Mouse (Mus musculus): ENCODE results near the gene Mcrs1. TPM values are rescaled to one million over a fixed set of nuclear protein-coding genes. Genes with fewer than 3 reads are reported as not detected.

The Mcrs1 gene
- polyA plus RNA-seq (2015; fragmentation: Nextera tagmentation; extraction: Ambion mirVana) = 96.9 and 102 TPM in 2 replicates

DNA sequence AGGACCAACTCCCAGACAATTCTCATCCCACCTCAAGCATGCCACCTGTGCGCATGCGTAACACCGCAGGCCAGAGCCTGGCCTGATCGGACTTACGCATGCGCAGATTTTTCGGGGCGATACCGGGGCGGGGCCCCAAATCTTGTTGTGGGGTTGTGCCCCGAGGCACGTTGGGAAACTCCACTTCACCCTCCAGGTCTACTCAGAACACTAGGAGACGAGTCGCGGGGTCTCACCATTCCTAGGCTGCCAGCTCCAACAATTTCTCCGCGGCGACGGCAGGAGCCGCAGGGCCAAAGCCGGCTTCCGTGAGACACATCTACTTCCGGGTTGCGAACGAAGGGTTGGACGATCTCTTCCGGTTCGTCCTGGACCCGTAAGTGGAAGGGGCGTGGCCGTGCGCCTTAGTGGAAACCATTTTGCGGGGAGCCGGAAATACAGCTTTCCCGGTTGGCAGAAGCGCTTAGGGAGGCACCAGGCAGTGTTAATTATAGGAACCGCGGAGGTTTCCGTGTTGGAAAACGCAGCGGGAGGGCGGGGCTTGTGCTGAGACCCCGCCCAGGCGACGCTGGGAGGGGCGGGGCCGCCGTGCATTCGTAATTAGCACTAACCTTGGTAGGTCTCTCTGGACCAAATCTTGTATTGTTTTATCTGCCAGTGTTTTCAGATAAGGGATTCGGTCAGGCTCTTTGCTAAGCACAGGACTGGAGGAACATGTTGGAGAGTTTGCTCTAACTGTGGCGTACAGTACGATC, at the start of gene Mcrs1:
TSS of gene Mcrs1 (minus strand) at position 336 of the 755 bp plus-strand sequence.
- Histone ChIP-seq H3K4me3 (ENCODE audit: low read depth, low read length) (peak within 1 kb of the TSS; percentile 60), H3K27me3 (replicated peaks; ENCODE audit: insufficient read depth, low read length) (no peaks in the 10 kb centered on the region), H3K4me1 (ENCODE audit: insufficient read depth, low read depth, low read length) (no peaks in the 10 kb centered on the region), H3K9me3 (ENCODE audit: low read length) (no peaks in the 10 kb centered on the region), H3K36me3 (ENCODE audit: insufficient read depth, low read length) (peaks cover 11% of the 10 kb centered on the region; the same call in 1 of the 2 replicates), H3K9ac (replicated peaks; ENCODE audit: low read depth) (peak within 1 kb of the TSS; percentile 76), H3K4me2 (replicated peaks; ENCODE audit: low read depth, low read length) (peak within 1 kb of the TSS; percentile 72), H3K27ac (ENCODE audit: low read length) (peak within 1 kb of the TSS; percentile 94)
- TF ChIP-seq EP300 (IDR thresholded peaks at IDR 0.05) (peak; percentile 70), CTCF (IDR thresholded peaks at IDR 0.05) (peak; percentile 12; the same call in 1 of the 2 replicates)
- under 1% methylated on average over 52 of the region's 52 CpGs for WGBS
- ATAC-seq (peak; percentile 96), DNase-seq (ENCODE audit: low spot score) (peak; percentile 100)

DNA sequence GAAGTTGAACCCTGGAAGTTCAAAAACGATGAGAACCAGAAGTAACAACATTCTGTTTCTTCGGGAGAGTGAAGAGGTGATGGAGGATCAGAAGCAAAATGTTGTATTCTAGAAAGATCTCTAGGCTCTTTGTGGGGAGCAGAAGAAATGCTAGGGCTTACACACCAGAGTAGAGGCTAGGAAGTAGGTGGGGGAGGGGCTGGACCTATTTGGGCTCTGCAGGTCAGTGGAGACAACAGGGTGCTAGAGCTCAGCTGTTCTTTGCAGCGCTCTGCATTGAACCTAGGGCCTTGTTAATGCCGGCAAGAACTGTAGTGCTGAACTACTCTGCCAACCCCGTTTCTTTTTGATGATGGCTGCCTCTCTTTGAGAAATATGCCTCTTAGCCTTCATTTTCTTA, 44.5 kb upstream of the Mcrs1 start:
- WGBS = 44% methylated on average over 5 of the region's 5 CpGs

DNA sequence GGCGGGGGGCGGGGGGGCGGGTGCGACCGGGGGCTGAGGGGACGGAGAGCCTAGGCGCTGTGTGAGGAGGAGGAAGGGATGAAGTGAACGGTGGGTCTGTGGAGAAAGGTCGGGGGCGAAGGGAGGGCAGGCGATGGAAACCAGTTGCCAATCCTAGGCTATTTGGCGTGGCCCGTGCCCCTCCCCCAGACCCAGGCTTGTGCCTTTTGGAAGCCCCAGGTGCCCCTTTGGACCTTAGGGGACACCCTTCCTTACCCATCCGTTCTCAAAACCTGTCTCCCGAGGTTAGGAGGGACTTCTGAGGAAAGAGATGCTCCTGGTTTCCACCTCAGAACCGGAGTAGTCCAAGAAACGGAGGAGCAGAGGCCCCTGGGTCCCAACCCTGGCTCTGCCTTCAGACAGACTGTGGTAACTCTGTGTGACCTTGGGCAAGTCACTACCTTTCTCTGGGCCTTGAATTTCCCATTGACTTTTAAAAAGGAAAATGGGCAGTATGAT, 43.8 kb upstream of the Mcrs1 start, which contains the start of gene Fam186b:
TSS of gene Fam186b (minus strand) at position 405 of the 498 bp plus-strand sequence.
- no peaks in the 10 kb centered on the region for H3K27me3 ChIP-seq (replicated peaks; ENCODE audit: insufficient read depth, low read length)
- WGBS = 4% methylated on average over 8 of the region's 17 CpGs
- H3K9ac ChIP-seq (replicated peaks; ENCODE audit: low read depth) = peak within 1 kb of the TSS; percentile 41
- peak; percentile 25; the same call in 1 of the 2 replicates for ATAC-seq
- H3K4me3 ChIP-seq (ENCODE audit: low read depth, low read length) = peak within 1 kb of the TSS; percentile 60
- no peak for TF ChIP-seq CTCF (IDR thresholded peaks at IDR 0.05)
- TF ChIP-seq EP300 (IDR thresholded peaks at IDR 0.05) = no peak
- H3K4me2 ChIP-seq (replicated peaks; ENCODE audit: low read depth, low read length) = peak within 1 kb of the TSS; percentile 66
- no peaks in the 10 kb centered on the region for H3K9me3 ChIP-seq (ENCODE audit: low read length)
- peak within 1 kb of the TSS; percentile 84 for H3K27ac ChIP-seq (ENCODE audit: low read length)
- H3K36me3 ChIP-seq (ENCODE audit: insufficient read depth, low read length) = no peaks in the 10 kb centered on the region
- H3K4me1 ChIP-seq (ENCODE audit: insufficient read depth, low read depth, low read length) = no peaks in the 10 kb centered on the region
- DNase-seq (ENCODE audit: low spot score) = peak; percentile 29

More for the DNA sequence above, 44.5 kb upstream of the Mcrs1 start:
- TF ChIP-seq CTCF (IDR thresholded peaks at IDR 0.05) (no peak), EP300 (IDR thresholded peaks at IDR 0.05) (no peak)
- H3K9me3 ChIP-seq (ENCODE audit: low read length) = no peaks in the 10 kb centered on the region
- H3K4me1 ChIP-seq (ENCODE audit: insufficient read depth, low read depth, low read length) = no peaks in the 10 kb centered on the region
- no peaks in the 10 kb centered on the region for H3K27me3 ChIP-seq (replicated peaks; ENCODE audit: insufficient read depth, low read length)
- no peaks in the 10 kb centered on the region for H3K36me3 ChIP-seq (ENCODE audit: insufficient read depth, low read length)
- no peak for DNase-seq (ENCODE audit: low spot score)
- ATAC-seq = no peak
- no peak overlapping the region for H3K9ac ChIP-seq (replicated peaks; ENCODE audit: low read depth)
- no peak overlapping the region for H3K4me3 ChIP-seq (ENCODE audit: low read depth, low read length)
- H3K4me2 ChIP-seq (replicated peaks; ENCODE audit: low read depth, low read length) = peak overlapping the region; percentile 66; the same call in 1 of the 2 replicates
- H3K27ac ChIP-seq (ENCODE audit: low read length) = no peak overlapping the region

DNA sequence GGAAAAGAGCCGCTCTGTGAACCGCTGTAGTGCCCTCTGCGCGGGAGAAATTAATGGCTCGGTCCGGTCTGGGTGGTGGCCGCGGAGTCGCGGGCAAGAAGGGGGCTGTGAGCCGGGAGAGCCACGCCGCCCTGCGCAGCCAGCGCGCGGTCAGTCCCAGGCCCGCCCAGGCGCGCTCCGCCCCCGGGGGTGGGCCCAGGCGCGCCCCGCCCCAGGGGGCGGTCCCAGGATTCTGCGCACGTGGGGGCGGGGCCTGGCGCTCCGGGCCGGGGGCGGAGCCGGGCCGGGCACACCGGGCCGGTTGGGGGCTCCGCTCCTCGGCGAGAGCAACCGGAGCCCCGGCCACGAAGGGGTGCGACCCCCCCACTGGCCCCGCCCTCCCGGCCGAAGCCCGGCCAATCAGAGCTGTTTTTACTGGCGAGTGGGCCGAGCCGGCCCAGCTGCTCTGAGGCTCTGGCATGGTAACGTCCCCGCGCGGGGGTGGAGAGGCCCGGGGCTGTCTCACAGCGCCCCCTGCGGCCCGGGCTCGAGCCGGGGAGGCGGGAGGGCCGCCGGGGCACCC, 43.1 kb upstream of the Mcrs1 start, which contains the start of gene Prpf40b:
TSS of gene Prpf40b (plus strand) at position 275 of the 562 bp plus-strand sequence.
- Histone ChIP-seq H3K27ac (ENCODE audit: low read length) (peak within 1 kb of the TSS; percentile 84), H3K4me2 (replicated peaks; ENCODE audit: low read depth, low read length) (peak within 1 kb of the TSS; percentile 66), H3K27me3 (replicated peaks; ENCODE audit: insufficient read depth, low read length) (no peaks in the 10 kb centered on the region), H3K36me3 (ENCODE audit: insufficient read depth, low read length) (no peaks in the 10 kb centered on the region), H3K4me1 (ENCODE audit: insufficient read depth, low read depth, low read length) (no peaks in the 10 kb centered on the region), H3K9me3 (ENCODE audit: low read length) (no peaks in the 10 kb centered on the region), H3K9ac (replicated peaks; ENCODE audit: low read depth) (peak within 1 kb of the TSS; percentile 41), H3K4me3 (ENCODE audit: low read depth, low read length) (peak within 1 kb of the TSS; percentile 60)
- TF ChIP-seq CTCF (IDR thresholded peaks at IDR 0.05) (peak; percentile 62), EP300 (IDR thresholded peaks at IDR 0.05) (no peak)
- ATAC-seq = peak; percentile 97
- peak; percentile 92 for DNase-seq (ENCODE audit: low spot score)
- under 1% methylated on average over 34 of the region's 64 CpGs for whole genome bisulfite sequencing

DNA sequence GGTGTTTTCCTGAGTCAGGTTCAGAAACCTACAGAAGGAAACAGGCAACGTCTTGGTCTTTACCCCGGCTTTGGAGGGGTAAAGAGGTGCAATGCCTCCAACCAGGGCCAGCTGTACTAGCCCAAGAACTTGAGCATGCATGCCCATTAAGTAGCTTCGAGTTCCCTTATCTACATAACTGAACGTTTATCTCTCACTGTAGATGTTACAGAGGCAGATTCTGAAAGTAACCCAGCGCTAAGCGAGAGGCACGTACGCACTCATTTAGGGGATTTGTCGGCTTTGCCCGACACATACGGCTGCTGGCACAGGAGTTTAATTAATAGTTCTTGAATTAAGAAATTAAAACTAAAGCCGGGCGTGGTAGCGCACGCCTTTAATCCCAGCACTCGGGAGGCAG, 42.5 kb upstream of the Mcrs1 start:
- peak overlapping the region; percentile 66 for H3K4me2 ChIP-seq (replicated peaks; ENCODE audit: low read depth, low read length)
- WGBS = 10% methylated on average over 16 of the region's 16 CpGs
- peak overlapping the region; percentile 60 for H3K4me3 ChIP-seq (ENCODE audit: low read depth, low read length)
- no peaks in the 10 kb centered on the region for H3K27me3 ChIP-seq (replicated peaks; ENCODE audit: insufficient read depth, low read length)
- H3K9me3 ChIP-seq (ENCODE audit: low read length) = no peaks in the 10 kb centered on the region
- H3K36me3 ChIP-seq (ENCODE audit: insufficient read depth, low read length) = no peaks in the 10 kb centered on the region
- no peaks in the 10 kb centered on the region for H3K4me1 ChIP-seq (ENCODE audit: insufficient read depth, low read depth, low read length)
- ATAC-seq (no peak), DNase-seq (ENCODE audit: low spot score) (no peak)
- peak overlapping the region; percentile 84 for H3K27ac ChIP-seq (ENCODE audit: low read length)
- H3K9ac ChIP-seq (replicated peaks; ENCODE audit: low read depth) = peak overlapping the region; percentile 41
- TF ChIP-seq EP300 (IDR thresholded peaks at IDR 0.05) (no peak), CTCF (IDR thresholded peaks at IDR 0.05) (no peak)

DNA sequence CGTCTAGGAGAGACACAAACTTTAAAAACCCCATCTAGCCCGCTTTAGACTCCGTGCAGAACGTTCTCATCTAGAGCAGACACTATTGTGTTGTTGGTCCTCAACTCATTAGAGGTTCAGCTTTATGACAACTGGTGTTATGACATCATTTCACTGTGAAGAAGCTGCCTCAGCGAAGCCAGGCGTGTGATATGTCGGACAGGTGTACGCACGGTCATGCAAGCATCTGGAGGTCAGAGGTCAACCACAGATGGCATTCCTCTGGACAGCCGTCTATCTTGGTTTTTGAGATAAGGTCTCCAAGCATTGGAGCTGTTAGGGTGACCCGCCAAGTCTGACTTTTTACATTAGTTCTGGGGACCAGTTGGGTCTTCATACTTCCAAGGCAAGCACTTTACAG, 38.8 kb upstream of the Mcrs1 start:
- TF ChIP-seq CTCF (IDR thresholded peaks at IDR 0.05) = no peak
- no peak for TF ChIP-seq EP300 (IDR thresholded peaks at IDR 0.05)
- WGBS = 78% methylated on average over 11 of the region's 11 CpGs

More for the DNA sequence above, 38.8 kb upstream of the Mcrs1 start:
- H3K9ac ChIP-seq (replicated peaks; ENCODE audit: low read depth) = no peak overlapping the region
- H3K9me3 ChIP-seq (ENCODE audit: low read length) = no peaks in the 10 kb centered on the region
- no peaks in the 10 kb centered on the region for H3K27me3 ChIP-seq (replicated peaks; ENCODE audit: insufficient read depth, low read length)
- H3K4me2 ChIP-seq (replicated peaks; ENCODE audit: low read depth, low read length) = no peak overlapping the region
- ATAC-seq (no peak), DNase-seq (ENCODE audit: low spot score) (no peak)
- no peak overlapping the region for H3K27ac ChIP-seq (ENCODE audit: low read length)
- no peak overlapping the region for H3K4me3 ChIP-seq (ENCODE audit: low read depth, low read length)
- no peaks in the 10 kb centered on the region for H3K4me1 ChIP-seq (ENCODE audit: insufficient read depth, low read depth, low read length)
- H3K36me3 ChIP-seq (ENCODE audit: insufficient read depth, low read length) = no peaks in the 10 kb centered on the region
